Mouse (Mus musculus) erythroblast, embryonic 14.5 days (primary cell): ENCODE measurements around the gene Foxc2.

Experiments
- GATA1 ChIP-seq: IDR thresholded peaks from 2 replicates; pipeline ENCODE4 v1.6.1; 2012; ENCODE audit warnings: low read length, inconsistent platforms, mixed read lengths
- TAL1 ChIP-seq: IDR thresholded peaks from 3 replicates; pipeline ENCODE4 v1.6.1; 2012; ENCODE audit warnings: low read length, inconsistent platforms, mixed read lengths

- TF ChIP-seq TAL1 = no peak
- TF ChIP-seq GATA1 = no peak
Measured at GRCm38 (mm10) chr8:121078721-121079120, 37.2 kb upstream of the Foxc2 start.
